Mouse (Mus musculus) mature B cell (primary cell): ENCODE results near the gene Tm9sf2.

Experiments used
- in situ Hi-C: fragments of 300-500 bp; cut with MboI; formaldehyde crosslinking; loops from 2 replicates; pipeline ENCODE4 v1.14.3; 2019

The Tm9sf2 gene

DNA sequence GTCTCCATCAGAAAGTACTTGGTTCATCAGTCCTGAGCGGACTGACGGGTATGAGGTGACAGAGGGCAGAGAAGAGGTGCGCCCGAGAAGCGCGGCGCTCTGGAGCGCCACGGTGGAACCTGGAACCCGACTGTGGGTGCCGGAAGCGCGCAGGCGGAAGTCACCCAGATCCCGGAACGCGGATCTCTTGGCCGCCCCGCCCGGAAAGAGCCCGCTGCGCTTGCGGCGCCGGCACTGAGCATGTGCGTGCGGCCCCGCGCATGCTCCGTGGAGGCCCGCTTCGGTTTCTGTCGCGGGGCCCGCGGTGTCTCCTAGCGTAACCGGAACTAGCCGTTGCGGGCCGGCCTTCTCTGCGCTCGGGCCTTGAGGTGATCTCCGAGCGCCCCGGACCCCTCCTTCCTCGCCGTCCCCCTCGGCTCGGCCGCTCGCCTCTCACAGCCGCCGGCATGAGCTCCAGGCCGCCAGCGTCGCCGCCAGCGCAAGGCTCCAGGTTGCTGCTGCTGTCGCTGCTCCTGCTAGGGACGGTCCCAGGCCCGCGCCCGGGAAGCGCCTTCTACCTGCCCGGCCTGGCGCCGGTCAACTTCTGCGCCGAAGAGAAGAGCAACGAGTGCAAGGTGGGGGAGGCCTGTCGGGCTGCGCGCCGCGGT, at the start of gene Tm9sf2:
Gene Tm9sf2, plus strand, starts transcription at position 217 of the 647 bp plus-strand sequence.
- in situ Hi-C loops, result loop anchor here (5.0 kb wide), 1 partner anchor 40 kb away; no protein-coding TSS in a partner anchor

GRCm38 (mm10) chr14:122057941-122058346, 48.9 kb upstream of the Tm9sf2 start:
- in situ Hi-C loops, result no loop called here

- in situ Hi-C loops, result loop anchor here (5.0 kb wide), 2 partner anchors 123 to 193 kb away; no protein-coding TSS in a partner anchor
Measured at GRCm38 (mm10) chr14:122060642-122061041, 46.2 kb upstream of the Tm9sf2 start.

DNA sequence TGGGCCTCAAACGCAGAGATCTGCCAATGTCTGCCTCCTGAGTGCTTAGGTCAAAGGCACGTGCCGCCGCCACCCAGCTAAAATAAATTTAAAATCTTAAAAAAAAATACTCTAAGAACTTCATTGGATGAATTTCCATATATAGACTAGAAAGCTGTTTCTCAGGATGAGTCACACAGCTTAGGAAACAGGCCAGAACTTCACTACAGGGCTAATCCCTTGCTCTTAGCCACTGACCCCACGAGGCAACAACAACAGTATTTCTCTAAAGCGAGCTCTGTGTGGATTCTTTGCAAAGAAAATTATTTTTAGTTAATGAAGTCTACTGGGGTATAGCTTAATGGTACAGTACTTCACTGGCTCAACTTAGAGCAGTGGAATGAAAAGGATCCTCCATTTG, 45.5 kb upstream of the Tm9sf2 start:
- in situ Hi-C loops, result loop anchor here (5.0 kb wide), 2 partner anchors 124 to 194 kb away; no protein-coding TSS in a partner anchor

DNA sequence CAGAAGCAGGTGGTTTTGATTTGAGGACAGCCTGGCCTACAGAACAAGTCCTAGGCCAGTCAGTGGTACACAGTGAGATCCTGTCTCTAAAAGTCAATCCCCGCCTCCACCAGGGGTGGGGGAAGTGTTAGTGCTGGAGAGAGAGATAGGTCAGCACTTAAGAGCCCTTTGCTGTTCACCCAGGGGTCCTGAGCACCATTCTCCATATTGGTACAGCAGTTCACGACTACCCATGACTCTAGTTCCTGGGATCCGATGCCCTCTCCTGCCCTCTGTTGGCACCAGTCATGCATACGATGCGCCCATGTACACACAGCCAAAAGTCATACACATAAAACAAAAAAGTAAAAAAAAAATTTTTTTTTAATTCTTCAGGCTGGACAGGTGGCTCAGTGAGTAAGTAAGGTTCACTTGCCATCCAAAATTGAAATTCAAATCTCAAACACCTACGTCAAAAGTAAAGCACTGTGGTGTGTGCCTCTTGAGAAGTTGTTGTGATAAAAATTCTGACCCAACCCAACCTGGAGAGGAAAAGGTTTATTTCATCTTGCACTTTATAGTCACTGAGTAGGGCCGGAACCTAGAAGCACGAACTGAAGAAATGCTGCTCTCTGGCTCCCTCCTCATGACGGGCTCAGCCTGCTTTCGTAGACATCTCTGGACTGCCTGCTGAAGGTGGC, 44.3 kb upstream of the Tm9sf2 start:
- in situ Hi-C loops, result loop anchor here (5.0 kb wide), 2 partner anchors 125 to 195 kb away; no protein-coding TSS in a partner anchor

- in situ Hi-C loops, result loop anchor here (5.0 kb wide), 2 partner anchors 126 to 196 kb away; no protein-coding TSS in a partner anchor
Measured at GRCm38 (mm10) chr14:122063599-122063998, 43.2 kb upstream of the Tm9sf2 start.

- in situ Hi-C loops, result loop anchor here (5.0 kb wide), 2 partner anchors 127 to 197 kb away; no protein-coding TSS in a partner anchor
Measured at GRCm38 (mm10) chr14:122064519-122064918, 42.3 kb upstream of the Tm9sf2 start.

DNA sequence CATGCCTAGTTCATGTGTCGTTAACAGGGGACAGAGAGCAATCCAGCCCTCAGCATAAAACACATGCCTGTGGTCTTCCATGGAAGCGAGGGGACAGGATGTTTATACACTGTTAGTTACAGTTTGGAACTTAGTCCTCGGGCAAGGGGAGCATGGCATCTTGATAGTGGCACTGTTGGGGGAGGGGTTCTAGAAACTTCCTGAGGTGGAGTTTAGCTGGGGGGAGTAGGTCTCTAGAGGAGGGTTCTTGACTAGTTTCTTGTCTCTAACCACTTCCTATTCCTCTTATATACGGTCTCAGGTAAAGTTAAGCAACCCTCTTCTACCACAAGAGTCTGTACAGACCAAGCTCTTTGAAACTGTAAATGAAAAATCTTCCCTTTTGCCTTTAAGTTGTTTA, 40.6 kb upstream of the Tm9sf2 start:
- in situ Hi-C loops, result loop anchor here (5.0 kb wide), 1 partner anchor 41 kb away; the partner anchor contains the start of gene Tm9sf2

DNA sequence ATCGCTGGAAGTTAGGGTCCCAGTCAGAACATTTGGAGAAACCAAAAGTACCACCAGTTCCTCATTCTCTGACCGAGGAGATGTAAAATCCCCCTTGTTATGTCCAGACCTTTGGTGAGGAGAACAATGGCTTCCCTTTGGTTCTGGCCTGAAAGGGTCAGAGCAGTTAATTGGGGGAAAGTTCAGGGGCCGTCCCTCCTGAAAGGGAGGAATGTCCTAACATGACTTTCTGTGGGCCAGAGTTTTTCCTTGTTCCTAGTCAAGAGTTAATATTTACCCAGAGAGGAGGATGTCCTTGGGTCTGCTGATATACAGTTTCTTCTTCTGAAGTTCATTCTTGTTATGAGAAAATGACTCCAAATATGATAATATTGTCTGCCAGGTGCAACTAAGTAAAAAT, 38.8 kb upstream of the Tm9sf2 start:
- in situ Hi-C loops, result loop anchor here (5.0 kb wide), 1 partner anchor 39 kb away; the partner anchor contains the start of gene Tm9sf2

DNA sequence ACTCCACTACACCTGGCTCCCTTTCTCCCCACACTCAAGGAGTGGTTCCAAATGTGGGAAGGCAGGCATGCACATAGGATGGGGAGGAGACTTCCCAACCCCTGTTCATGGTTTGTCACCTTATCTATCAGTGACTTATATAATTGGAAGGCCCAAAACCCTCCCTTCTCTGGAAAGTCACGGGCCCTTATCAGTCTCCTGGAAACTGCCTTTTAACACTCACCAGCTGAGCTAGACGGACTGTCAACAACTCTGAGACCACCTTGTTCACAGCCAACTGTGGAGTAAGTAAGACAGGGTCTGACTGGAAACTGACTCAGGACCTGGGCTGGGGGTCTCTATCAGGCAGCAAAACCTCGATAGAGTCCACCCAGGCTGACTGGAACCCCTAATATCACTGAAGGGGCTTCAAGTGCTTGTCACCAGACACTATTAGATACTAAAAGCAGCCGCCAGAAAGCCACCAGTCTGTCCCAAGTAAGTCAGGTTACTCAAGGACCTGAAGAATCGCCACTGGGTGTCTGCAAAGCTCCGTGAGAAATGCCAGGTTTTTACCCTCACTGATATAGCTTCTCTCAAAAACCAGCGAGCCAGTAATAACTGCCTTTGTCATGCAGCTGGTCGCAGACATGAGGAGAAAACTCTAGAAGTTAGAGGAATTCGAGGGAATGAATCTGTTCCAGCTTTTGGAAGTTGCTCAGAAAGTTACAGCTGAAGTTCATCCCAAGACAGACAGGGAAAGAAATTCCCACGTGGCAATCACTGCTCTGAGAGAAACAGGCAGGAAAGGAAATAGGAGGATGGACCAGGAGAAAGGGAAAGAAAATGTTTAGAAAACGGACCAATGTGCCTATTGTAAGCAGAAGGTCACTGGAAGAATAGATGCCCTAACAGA, 37.8 kb upstream of the Tm9sf2 start:
- in situ Hi-C loops, result loop anchor here (5.0 kb wide), 1 partner anchor 38 kb away; the partner anchor contains the start of gene Tm9sf2

DNA sequence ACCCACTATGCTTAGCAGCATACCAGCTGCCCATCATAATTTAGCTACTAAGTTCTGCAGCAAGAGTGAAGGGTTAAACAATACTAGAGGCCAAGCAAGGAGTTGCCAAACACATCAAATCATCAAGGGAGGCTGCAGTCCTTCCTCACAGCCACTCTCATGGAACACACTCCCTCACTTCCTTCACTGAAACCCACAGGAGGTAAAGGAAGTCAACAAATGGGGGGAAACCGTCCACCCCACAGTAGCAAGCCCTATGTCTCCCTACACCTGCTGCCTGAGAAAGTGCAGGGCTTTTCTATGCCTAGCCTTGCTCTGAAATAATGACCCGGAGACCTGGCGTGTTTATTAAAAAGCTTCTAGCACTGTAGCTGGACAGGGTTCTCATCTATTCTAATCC, 36.9 kb upstream of the Tm9sf2 start:
- in situ Hi-C loops, result loop anchor here (5.0 kb wide), 1 partner anchor 37 kb away; the partner anchor contains the start of gene Tm9sf2

GRCm38 (mm10) chr14:122073422-122073821, 33.4 kb upstream of the Tm9sf2 start:
- in situ Hi-C loops, result no loop called here

DNA sequence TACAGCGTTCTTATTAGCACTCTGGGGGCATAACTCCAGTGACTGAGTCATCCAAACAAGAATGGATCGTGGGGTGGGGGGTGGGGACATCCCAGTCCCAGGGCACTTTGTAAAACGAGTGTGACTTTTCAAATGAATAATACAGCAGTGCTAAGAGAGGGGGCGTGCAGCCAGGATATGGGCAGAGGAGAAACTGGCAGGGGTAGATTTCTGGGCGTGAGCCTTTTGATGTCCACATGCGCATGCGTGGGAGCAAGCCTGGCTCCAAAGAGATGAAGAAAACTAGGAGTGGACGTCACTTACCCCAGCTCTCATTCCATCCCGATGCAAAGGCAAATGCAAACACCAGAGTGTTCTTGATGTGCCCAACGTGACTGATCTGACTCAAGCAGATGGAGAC, 32.5 kb upstream of the Tm9sf2 start:
- in situ Hi-C loops, result no loop called here

DNA sequence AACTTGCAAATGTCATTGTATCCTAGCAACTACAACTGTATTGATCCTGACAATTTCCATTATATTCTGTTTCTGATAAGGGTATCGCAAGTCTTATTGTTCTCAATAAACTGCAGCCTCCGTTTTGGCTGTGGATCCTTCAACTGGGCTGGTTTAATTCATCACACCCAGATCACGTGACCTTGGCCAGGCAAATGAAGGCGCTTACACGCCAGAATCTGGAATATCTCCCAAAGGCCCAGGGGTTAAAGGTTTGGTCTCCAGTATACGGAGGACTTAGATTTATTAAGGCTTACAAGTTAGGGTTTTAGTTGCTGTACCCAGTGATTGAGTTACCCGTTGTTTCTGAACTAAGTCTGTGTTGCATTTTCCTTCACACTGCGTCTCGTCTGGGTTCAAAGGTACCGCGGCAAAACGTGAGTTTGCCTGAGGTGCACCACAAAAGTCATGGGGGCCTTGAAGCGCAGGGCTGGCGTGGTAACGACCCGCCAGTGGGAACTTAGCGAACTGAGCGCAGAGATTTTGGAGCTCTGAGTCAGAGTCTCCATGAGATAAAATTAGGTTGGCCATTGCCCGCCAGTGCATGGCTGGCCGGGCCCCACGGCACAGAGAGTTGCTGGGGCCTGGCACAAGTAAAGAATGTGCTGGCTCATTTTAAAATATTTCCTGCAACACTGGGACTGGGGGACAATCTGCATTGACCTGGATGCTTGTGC, 31.2 kb upstream of the Tm9sf2 start:
- in situ Hi-C loops, result no loop called here

DNA sequence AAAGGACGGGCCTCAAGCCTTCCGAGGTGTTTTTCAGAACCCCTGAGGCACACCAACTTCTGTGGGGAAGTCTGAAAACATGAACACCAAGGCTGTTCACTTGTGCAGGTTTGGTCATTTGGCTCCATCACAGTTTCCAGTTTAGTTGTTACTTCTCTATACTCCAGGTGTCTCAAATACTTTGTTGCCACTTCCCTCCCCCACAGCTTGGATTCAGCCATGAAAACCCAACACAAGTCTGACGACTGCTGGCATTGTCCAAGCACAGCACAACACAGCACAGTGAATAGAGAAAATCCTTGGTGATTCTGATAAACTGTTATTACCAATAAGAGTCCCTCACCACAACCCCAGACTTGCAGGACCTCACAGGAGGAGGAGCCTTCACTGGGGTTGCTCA, 29.8 kb upstream of the Tm9sf2 start:
- in situ Hi-C loops, result no loop called here

GRCm38 (mm10) chr14:122079428-122079827, 27.4 kb upstream of the Tm9sf2 start:
- in situ Hi-C loops, result no loop called here

- in situ Hi-C loops, result no loop called here
Measured at GRCm38 (mm10) chr14:122079921-122080320, 26.9 kb upstream of the Tm9sf2 start.

DNA sequence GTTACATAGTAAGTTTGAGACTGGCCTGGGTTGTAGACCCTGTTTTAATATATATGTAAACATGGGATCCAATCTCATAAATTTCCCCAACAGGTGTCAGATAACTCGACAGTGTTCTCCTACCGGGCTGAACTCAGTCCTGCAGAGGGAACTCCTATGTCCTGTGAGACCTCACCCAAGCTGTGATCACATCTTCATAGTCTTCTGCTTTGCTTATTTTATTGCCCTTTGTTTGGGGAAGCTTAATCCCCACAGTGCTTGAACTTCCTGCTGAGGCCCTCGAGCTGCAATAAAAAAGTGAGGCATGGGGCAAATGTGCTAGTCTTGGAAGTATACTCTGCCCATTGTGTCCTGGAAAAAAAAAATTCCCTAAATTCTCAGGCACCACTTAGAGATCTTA, 25.5 kb upstream of the Tm9sf2 start:
- in situ Hi-C loops, result no loop called here

- in situ Hi-C loops, result no loop called here
Measured at GRCm38 (mm10) chr14:122083499-122083898, 23.3 kb upstream of the Tm9sf2 start.

DNA sequence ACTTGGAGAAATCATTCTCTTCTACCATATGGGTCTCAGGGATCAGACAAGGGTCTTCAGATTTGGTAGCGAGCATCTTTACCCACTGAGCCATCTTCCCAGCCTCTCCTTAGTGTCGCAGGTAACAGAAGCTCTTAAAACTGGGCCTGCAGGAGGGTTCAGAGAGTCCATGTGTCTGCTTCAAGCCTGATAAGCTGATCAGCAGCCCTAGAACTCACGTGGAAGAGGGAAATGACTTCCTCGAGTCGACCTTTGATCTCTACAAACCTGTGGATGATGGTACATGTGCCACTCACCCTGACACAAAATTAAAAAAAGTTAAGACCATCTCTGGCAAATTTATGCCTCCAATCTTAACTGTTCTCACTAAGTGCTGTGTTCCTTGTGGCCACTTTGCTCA, 18.9 kb upstream of the Tm9sf2 start:
- in situ Hi-C loops, result no loop called here

- in situ Hi-C loops, result no loop called here
Measured at GRCm38 (mm10) chr14:122092363-122092762, 14.5 kb upstream of the Tm9sf2 start.
